Mouse (Mus musculus) stomach, embryonic 15.5 days (tissue): ENCODE measurements around the gene Fgd3. TPM values are rescaled to one million over a fixed set of nuclear protein-coding genes. Genes with fewer than 3 reads are reported as not detected.

ENCODE experiments used
- ATAC-seq: fragments of 200-750 bp; cut with Nextera tagmentation; 2 replicates; pipeline ENCODE4 v1.8.0; 2017; ENCODE audit warnings: low read depth, moderate number of reproducible peaks, moderate TSS enrichment; ENCODE audit not compliant: insufficient read depth, low FRiP score
- H3K27ac ChIP-seq: fragments of 300-500 bp; sonication (generic); 2 replicates; pipeline ENCODE4 v1.5.1; 2015; ENCODE audit warnings: mild to moderate bottlenecking, inconsistent platforms
- H3K27me3 ChIP-seq: fragments of 300-500 bp; sonication (generic); replicated peaks from 2 replicates; pipeline ENCODE4 v1.6.1; 2015; ENCODE audit warnings: inconsistent platforms
- H3K36me3 ChIP-seq: fragments of 300-500 bp; sonication (generic); 2 replicates; pipeline ENCODE4 v1.6.1; 2015; ENCODE audit warnings: inconsistent platforms
- H3K4me1 ChIP-seq: fragments of 300-500 bp; sonication (generic); 2 replicates; pipeline ENCODE4 v1.6.1; 2015; ENCODE audit warnings: inconsistent platforms
- H3K4me2 ChIP-seq: fragments of 300-500 bp; sonication (generic); 2 replicates; pipeline ENCODE4 v1.6.1; 2015; ENCODE audit warnings: mild to moderate bottlenecking, inconsistent platforms
- H3K4me3 ChIP-seq: fragments of 300-500 bp; sonication (generic); replicated peaks from 2 replicates; pipeline ENCODE4 v1.5.1; 2015; ENCODE audit warnings: inconsistent platforms
- H3K9ac ChIP-seq: fragments of 300-500 bp; sonication (generic); 2 replicates; pipeline ENCODE4 v1.6.1; 2015; ENCODE audit warnings: inconsistent platforms
- H3K9me3 ChIP-seq: fragments of 300-500 bp; sonication (generic); 2 replicates; pipeline ENCODE4 v1.6.1; 2016; ENCODE audit warnings: inconsistent platforms
- WGBS: fragments of 180-500 bp; shearing (Covaris S2); methylation state at CpG from one replicate; pipeline ENCODE4 v1.1.7; 2015; 5-methylcytosine and 5-hydroxymethylcytosine counted together
- polyA plus RNA-seq: library from polyadenylated mRNA; unstranded; fragments of >200 nt; fragmentation: Nextera tagmentation; extraction: Ambion mirVana; gene quantifications from 2 replicates; pipeline ENCODE4 v1.2.1, GENCODE M21; 2015

The Fgd3 gene
- polyA plus RNA-seq, 1 experiment from 2014 or later, result 0.65 TPM

GRCm38 (mm10) chr13:49216808-49217561 is 103.1 kb downstream of the Fgd3 start:
- Histone ChIP-seq H3K9ac (no peak overlapping the region), H3K4me3 (no peak overlapping the region), H3K4me2 (peak overlapping the region; percentile 75; the same call in 1 of the 2 replicates), H3K27me3 (no peaks in the 10 kb centered on the region), H3K27ac (no peak overlapping the region), H3K9me3 (no peaks in the 10 kb centered on the region), H3K36me3 (no peaks in the 10 kb centered on the region), H3K4me1 (peaks cover 27% of the 10 kb centered on the region)
- 58% methylated on average over 9 of the region's 9 CpGs for WGBS
- no peak for ATAC-seq

GRCm38 (mm10) chr13:49216220-49216552 is 103.9 kb downstream of the Fgd3 start:
- H3K27ac ChIP-seq, result peak overlapping the region; percentile 78
- peak overlapping the region; percentile 73 for H3K4me3 ChIP-seq
- H3K9me3 ChIP-seq, result no peaks in the 10 kb centered on the region
- ATAC-seq, result peak; percentile 64
- peaks cover 27% of the 10 kb centered on the region for H3K4me1 ChIP-seq
- H3K36me3 ChIP-seq, result no peaks in the 10 kb centered on the region
- 5% methylated on average over 17 of the region's 17 CpGs for WGBS
- peak overlapping the region; percentile 75 for H3K4me2 ChIP-seq
- peak overlapping the region; percentile 9; the same call in 1 of the 2 replicates for H3K9ac ChIP-seq
- no peaks in the 10 kb centered on the region for H3K27me3 ChIP-seq

GRCm38 (mm10) chr13:49215504-49216219 is 104.4 kb downstream of the Fgd3 start, which contains the start of gene Card19:
Gene Card19 (minus strand): TSS chr13:49216037.
- Histone ChIP-seq H3K4me3 (peak within 1 kb of the TSS; percentile 73), H3K27ac (peak within 1 kb of the TSS; percentile 78), H3K27me3 (no peaks in the 10 kb centered on the region), H3K4me1 (peaks cover 27% of the 10 kb centered on the region), H3K4me2 (peak within 1 kb of the TSS; percentile 75), H3K9me3 (no peaks in the 10 kb centered on the region), H3K36me3 (no peaks in the 10 kb centered on the region), H3K9ac (peak within 1 kb of the TSS; percentile 70)
- peak; percentile 89 for ATAC-seq
- WGBS, result under 1% methylated on average over 76 of the region's 78 CpGs

- 12% methylated on average over 5 of the region's 5 CpGs for WGBS
- peaks cover 27% of the 10 kb centered on the region for H3K4me1 ChIP-seq
These were observed 105.0 kb downstream of the Fgd3 start for GRCm38 (mm10) chr13:49215128-49215503.

GRCm38 (mm10) chr13:49214454-49214853 is 105.7 kb downstream of the Fgd3 start:
- Histone ChIP-seq H3K9me3 (no peaks in the 10 kb centered on the region), H3K27ac (no peak overlapping the region), H3K27me3 (no peaks in the 10 kb centered on the region), H3K36me3 (no peaks in the 10 kb centered on the region), H3K4me3 (peak overlapping the region; percentile 73; the same call in 1 of the 2 replicates), H3K4me1 (peaks cover 27% of the 10 kb centered on the region), H3K9ac (no peak overlapping the region), H3K4me2 (peak overlapping the region; percentile 75)
- ATAC-seq, result no peak
- 74% methylated on average over 3 of the region's 3 CpGs for WGBS

More at GRCm38 (mm10) chr13:49215128-49215503, 105.0 kb downstream of the Fgd3 start:
- peak overlapping the region; percentile 70 for H3K9ac ChIP-seq
- no peaks in the 10 kb centered on the region for H3K36me3 ChIP-seq
- H3K9me3 ChIP-seq, result no peaks in the 10 kb centered on the region
- no peak for ATAC-seq
- H3K27ac ChIP-seq, result peak overlapping the region; percentile 67
- no peaks in the 10 kb centered on the region for H3K27me3 ChIP-seq
- peak overlapping the region; percentile 75 for H3K4me2 ChIP-seq
- H3K4me3 ChIP-seq, result peak overlapping the region; percentile 73

GRCm38 (mm10) chr13:49213531-49213932 is 106.6 kb downstream of the Fgd3 start:
- WGBS, result 58% methylated on average over 4 of the region's 4 CpGs
- no peak for ATAC-seq
- no peak overlapping the region for H3K9ac ChIP-seq

GRCm38 (mm10) chr13:49212711-49213500 is 107.2 kb downstream of the Fgd3 start:
- Histone ChIP-seq H3K4me1 (peaks cover 31% of the 10 kb centered on the region), H3K36me3 (no peaks in the 10 kb centered on the region), H3K27ac (no peak overlapping the region), H3K4me3 (no peak overlapping the region), H3K4me2 (no peak overlapping the region), H3K27me3 (no peaks in the 10 kb centered on the region), H3K9ac (no peak overlapping the region), H3K9me3 (no peaks in the 10 kb centered on the region)
- ATAC-seq, result no peak
- WGBS, result 85% methylated on average over 4 of the region's 4 CpGs

More at GRCm38 (mm10) chr13:49213531-49213932, 106.6 kb downstream of the Fgd3 start:
- Histone ChIP-seq H3K9me3 (no peaks in the 10 kb centered on the region), H3K27me3 (no peaks in the 10 kb centered on the region), H3K4me3 (no peak overlapping the region), H3K4me2 (no peak overlapping the region), H3K4me1 (peaks cover 31% of the 10 kb centered on the region), H3K36me3 (no peaks in the 10 kb centered on the region), H3K27ac (no peak overlapping the region)

Other genes with a start within 250 kb of the Fgd3 start
- gene Wnk2, start 172.3 kb downstream of the Fgd3 start, polyA plus RNA-seq, result 3.3 and 3.8 TPM in 2 replicates
- gene Ninj1, start 132.8 kb downstream of the Fgd3 start, polyA plus RNA-seq, result 52.5 and 54.3 TPM in 2 replicates
- 50.5 and 52.4 TPM in 2 replicates for gene Card19, start 104.3 kb downstream of the Fgd3 start, polyA plus RNA-seq
- 1.5 and 2.3 TPM in 2 replicates for gene Susd3, start 71.6 kb downstream of the Fgd3 start, polyA plus RNA-seq
- 23.5 and 26.2 TPM in 2 replicates for gene Bicd2, start 21.3 kb upstream of the Fgd3 start, polyA plus RNA-seq
- gene Ippk, start 100.9 kb upstream of the Fgd3 start, polyA plus RNA-seq, result 17.3 and 20.9 TPM in 2 replicates
- gene Tes3-ps, start 173.0 kb upstream of the Fgd3 start, polyA plus RNA-seq, result 1.1 and 2.6 TPM in 2 replicates
- gene Ecm2, start 184.5 kb upstream of the Fgd3 start, polyA plus RNA-seq, result 0.98 and 1.3 TPM in 2 replicates
- 52.1 and 63.9 TPM in 2 replicates for gene Aspn, start 224.1 kb upstream of the Fgd3 start, polyA plus RNA-seq